ENCODE assay signal across 28 mouse cellular contexts in the genomic region with DNA sequence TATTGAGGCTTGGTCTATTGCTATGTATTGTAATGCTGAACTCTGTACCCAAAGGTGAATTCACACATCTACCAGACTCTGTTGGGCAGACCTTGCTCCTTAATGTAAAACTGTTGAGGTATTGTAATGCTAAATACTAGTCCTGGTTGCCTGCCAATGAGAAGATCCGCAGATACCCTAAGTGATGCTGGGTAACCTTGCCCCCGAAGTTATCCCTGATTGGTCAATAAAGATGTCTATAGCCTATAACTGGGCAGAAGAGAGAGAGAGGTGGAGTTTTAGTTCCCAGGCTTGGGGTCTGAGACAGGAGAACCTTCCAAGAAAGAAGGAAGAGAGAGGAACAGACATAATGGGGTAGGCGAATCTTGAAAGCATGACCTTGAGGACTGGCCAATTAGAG.
"Had no signal": no experiment of that assay in that cellular context is flagged by ENCODE, and none has a peak within 500 bp of the region (broad histone marks: within the 10 kb centered on the region; RNA-seq: fewer than 3 reads in every experiment).

No protein-coding gene starts in this region.

- H3K9me3 ChIP-seq: heart, embryonic 10.5 days; heart, embryonic 12.5 days; hindbrain, embryonic 10.5 days; hindbrain, embryonic 12.5 days; intestine, embryonic 15.5 days; kidney, embryonic 15.5 days; limb, embryonic 13.5 days; limb, embryonic 15.5 days; liver, embryonic 12.5 days had no signal

- DNase-seq: gastrocnemius, adult 2 months; gastrocnemius, postnatal 10 days; gastrocnemius, postnatal 25 days; heart, adult 18-20 months; heart, postnatal 10 days; heart, postnatal 4 days; kidney, adult 11 months; kidney, adult 2 months; kidney, adult 9 months; kidney, postnatal 14 days; kidney, postnatal 36 days; layer of hippocampus, adult 9-11 months; layer of hippocampus, postnatal 36 days; left cerebral cortex, postnatal 4 days had no signal

- H3K4me2 ChIP-seq: heart, embryonic 12.5 days; hindbrain, embryonic 12.5 days; hindbrain, embryonic 14.5 days; intestine, embryonic 15.5 days; kidney, embryonic 15.5 days; limb, embryonic 13.5 days; limb, embryonic 15.5 days; liver, embryonic 12.5 days had no signal

- H3K9ac ChIP-seq: heart, embryonic 12.5 days; hindbrain, embryonic 12.5 days; hindbrain, embryonic 14.5 days; intestine, embryonic 15.5 days; kidney, embryonic 15.5 days; limb, embryonic 13.5 days; limb, embryonic 15.5 days; liver, embryonic 12.5 days; liver, embryonic 14.5 days had no signal

- H3K4me1 ChIP-seq: heart, embryonic 10.5 days; heart, embryonic 12.5 days; intestine, embryonic 15.5 days had no signal

- H3K36me3 ChIP-seq: heart, embryonic 12.5 days; hindbrain, embryonic 12.5 days; intestine, embryonic 15.5 days had no signal

- ATAC-seq: hindbrain, embryonic 16.5 days; inflammation-experienced regulatory T-cells, adult 6 months; intestine, embryonic 15.5 days; liver, embryonic 12.5 days had no signal

- H3K4me3 ChIP-seq: gastrocnemius, adult 2 months; heart, embryonic 10.5 days; heart, embryonic 12.5 days; hindbrain, embryonic 10.5 days; hindbrain, embryonic 12.5 days; intestine, embryonic 15.5 days; kidney, embryonic 15.5 days; limb, embryonic 13.5 days; limb, embryonic 15.5 days; liver, embryonic 12.5 days had no signal

- H3K27ac ChIP-seq: gastrocnemius, adult 2 months; heart, embryonic 10.5 days; hindbrain, embryonic 10.5 days; hindbrain, embryonic 12.5 days; hindbrain, embryonic 14.5 days; intestine, embryonic 15.5 days; kidney, embryonic 15.5 days; kidney, postnatal 0 days; limb, embryonic 13.5 days; limb, embryonic 15.5 days; liver, embryonic 12.5 days; liver, embryonic 14.5 days had no signal

- H3K27me3 ChIP-seq: heart, embryonic 12.5 days; hindbrain, embryonic 12.5 days; intestine, embryonic 15.5 days; kidney, embryonic 15.5 days; limb, embryonic 13.5 days; limb, embryonic 15.5 days; liver, embryonic 12.5 days had no signal
